Mouse (Mus musculus): ENCODE measurements around the gene Olfr910. TPM values are rescaled to one million over a fixed set of nuclear protein-coding genes. Genes with fewer than 3 reads are reported as not detected.

Olfr910 gene
- not detected in 2 replicates for polyA plus RNA-seq (2014; fragmentation: Nextera tagmentation; extraction: Ambion mirVana)

- H3K9me3 ChIP-seq (ENCODE audit: control insufficient read depth, low read length): no peaks in the 10 kb centered on the region
- ATAC-seq (ENCODE audit: low FRiP score) (no peak), DNase-seq (ENCODE audit: low spot score) (no peak)
- no peak within 1 kb of the TSS for H3K4me2 ChIP-seq (replicated peaks; ENCODE audit: low read depth, low read length)
- no peak within 1 kb of the TSS for H3K4me3 ChIP-seq (ENCODE audit: low read depth, low read length)
- no peaks in the 10 kb centered on the region for H3K36me3 ChIP-seq (ENCODE audit: control insufficient read depth, insufficient read depth, low read length)
- no peak within 1 kb of the TSS for H3K9ac ChIP-seq (ENCODE audit: low read depth, low read length)
- no peaks in the 10 kb centered on the region for H3K27me3 ChIP-seq (ENCODE audit: control insufficient read depth, insufficient read depth, low read length)
- H3K27ac ChIP-seq (ENCODE audit: low read depth, low read length): no peak within 1 kb of the TSS
- 87% methylated on average over 2 of the region's 2 CpGs for WGBS
- no peaks in the 10 kb centered on the region for H3K4me1 ChIP-seq (replicated peaks; ENCODE audit: control insufficient read depth, insufficient read depth, low read length)
These were observed at the start of gene Olfr910 for GRCm38 (mm10) chr9:38537549-38537948. Gene Olfr910 (plus strand): TSS chr9:38537849.

GRCm38 (mm10) chr9:38495501-38495900 lies 42.1 kb upstream of the Olfr910 start, which contains the start of gene Olfr907:
Gene Olfr907 (plus strand): TSS chr9:38495801.
- Histone ChIP-seq H3K36me3 (ENCODE audit: control insufficient read depth, insufficient read depth, low read length) (no peaks in the 10 kb centered on the region), H3K4me3 (ENCODE audit: low read depth, low read length) (no peak within 1 kb of the TSS), H3K9ac (ENCODE audit: low read depth, low read length) (no peak within 1 kb of the TSS), H3K4me2 (replicated peaks; ENCODE audit: low read depth, low read length) (no peak within 1 kb of the TSS), H3K4me1 (replicated peaks; ENCODE audit: control insufficient read depth, insufficient read depth, low read length) (no peaks in the 10 kb centered on the region), H3K27ac (ENCODE audit: low read depth, low read length) (no peak within 1 kb of the TSS), H3K9me3 (ENCODE audit: control insufficient read depth, low read length) (no peaks in the 10 kb centered on the region), H3K27me3 (ENCODE audit: control insufficient read depth, insufficient read depth, low read length) (no peaks in the 10 kb centered on the region)
- WGBS: 86% methylated on average over 2 of the region's 2 CpGs
- ATAC-seq (ENCODE audit: low FRiP score): no peak
- no peak for DNase-seq (ENCODE audit: low spot score)

- Histone ChIP-seq H3K9me3 (ENCODE audit: control insufficient read depth, low read length) (no peaks in the 10 kb centered on the region), H3K4me3 (ENCODE audit: low read depth, low read length) (no peak overlapping the region), H3K36me3 (ENCODE audit: control insufficient read depth, insufficient read depth, low read length) (no peaks in the 10 kb centered on the region), H3K4me2 (replicated peaks; ENCODE audit: low read depth, low read length) (no peak overlapping the region), H3K27ac (ENCODE audit: low read depth, low read length) (no peak overlapping the region), H3K9ac (ENCODE audit: low read depth, low read length) (no peak overlapping the region), H3K27me3 (ENCODE audit: control insufficient read depth, insufficient read depth, low read length) (no peaks in the 10 kb centered on the region), H3K4me1 (replicated peaks; ENCODE audit: control insufficient read depth, insufficient read depth, low read length) (no peaks in the 10 kb centered on the region)
- ATAC-seq (ENCODE audit: low FRiP score) (no peak), DNase-seq (ENCODE audit: low spot score) (no peak)
- WGBS: 72% methylated on average over 2 of the region's 2 CpGs
These were observed 25.3 kb upstream of the Olfr910 start for GRCm38 (mm10) chr9:38512353-38512752.

GRCm38 (mm10) chr9:38521280-38521679 lies 16.4 kb upstream of the Olfr910 start, which contains the start of gene Olfr911-ps1:
Gene Olfr911-ps1 (plus strand): TSS chr9:38521580.
- no peaks in the 10 kb centered on the region for H3K27me3 ChIP-seq (ENCODE audit: control insufficient read depth, insufficient read depth, low read length)
- no peak within 1 kb of the TSS for H3K9ac ChIP-seq (ENCODE audit: low read depth, low read length)
- no peak within 1 kb of the TSS for H3K27ac ChIP-seq (ENCODE audit: low read depth, low read length)
- H3K36me3 ChIP-seq (ENCODE audit: control insufficient read depth, insufficient read depth, low read length): no peaks in the 10 kb centered on the region
- H3K4me2 ChIP-seq (replicated peaks; ENCODE audit: low read depth, low read length): no peak within 1 kb of the TSS
- no peak for DNase-seq (ENCODE audit: low spot score)
- ATAC-seq (ENCODE audit: low FRiP score): no peak
- WGBS: 81% methylated on average over 1 of the region's 1 CpGs
- H3K9me3 ChIP-seq (ENCODE audit: control insufficient read depth, low read length): no peaks in the 10 kb centered on the region
- no peak within 1 kb of the TSS for H3K4me3 ChIP-seq (ENCODE audit: low read depth, low read length)
- no peaks in the 10 kb centered on the region for H3K4me1 ChIP-seq (replicated peaks; ENCODE audit: control insufficient read depth, insufficient read depth, low read length)

GRCm38 (mm10) chr9:38579878-38580277 lies 42.2 kb downstream of the Olfr910 start, which contains the start of gene Olfr912:
Gene Olfr912 (plus strand): TSS chr9:38580178.
- Histone ChIP-seq H3K4me1 (replicated peaks; ENCODE audit: control insufficient read depth, insufficient read depth, low read length) (no peaks in the 10 kb centered on the region), H3K4me2 (replicated peaks; ENCODE audit: low read depth, low read length) (no peak within 1 kb of the TSS), H3K27me3 (ENCODE audit: control insufficient read depth, insufficient read depth, low read length) (no peaks in the 10 kb centered on the region), H3K9ac (ENCODE audit: low read depth, low read length) (no peak within 1 kb of the TSS), H3K36me3 (ENCODE audit: control insufficient read depth, insufficient read depth, low read length) (no peaks in the 10 kb centered on the region), H3K4me3 (ENCODE audit: low read depth, low read length) (no peak within 1 kb of the TSS), H3K9me3 (ENCODE audit: control insufficient read depth, low read length) (no peaks in the 10 kb centered on the region), H3K27ac (ENCODE audit: low read depth, low read length) (no peak within 1 kb of the TSS)
- ATAC-seq (ENCODE audit: low FRiP score) (no peak), DNase-seq (ENCODE audit: low spot score) (no peak)
- 74% methylated on average over 1 of the region's 1 CpGs for WGBS

Other genes with a start within 250 kb of the Olfr910 start
- not detected in 2 replicates for gene Olfr896-ps1, start 246.7 kb upstream of the Olfr910 start, polyA plus RNA-seq (2014; fragmentation: Nextera tagmentation; extraction: Ambion mirVana)
- gene Olfr25, start 208.8 kb upstream of the Olfr910 start, polyA plus RNA-seq (2014; fragmentation: Nextera tagmentation; extraction: Ambion mirVana): not detected in 2 replicates
- not detected in 2 replicates for gene Olfr898, start 189.4 kb upstream of the Olfr910 start, polyA plus RNA-seq (2014; fragmentation: Nextera tagmentation; extraction: Ambion mirVana)
- not detected in 2 replicates for gene Olfr250, start 171.0 kb upstream of the Olfr910 start, polyA plus RNA-seq (2014; fragmentation: Nextera tagmentation; extraction: Ambion mirVana)
- not detected in 2 replicates for gene Olfr251, start 160.8 kb upstream of the Olfr910 start, polyA plus RNA-seq (2014; fragmentation: Nextera tagmentation; extraction: Ambion mirVana)
- gene Olfr147, start 136.2 kb upstream of the Olfr910 start, polyA plus RNA-seq (2014; fragmentation: Nextera tagmentation; extraction: Ambion mirVana): not detected in 2 replicates
- gene Olfr901, start 108.4 kb upstream of the Olfr910 start, polyA plus RNA-seq (2014; fragmentation: Nextera tagmentation; extraction: Ambion mirVana): not detected in 2 replicates
- gene Olfr902, start 90.2 kb upstream of the Olfr910 start, polyA plus RNA-seq (2014; fragmentation: Nextera tagmentation; extraction: Ambion mirVana): not detected in 2 replicates
- gene Olfr904, start 74.7 kb upstream of the Olfr910 start, polyA plus RNA-seq (2014; fragmentation: Nextera tagmentation; extraction: Ambion mirVana): not detected in 2 replicates
- gene Olfr905, start 66.7 kb upstream of the Olfr910 start, polyA plus RNA-seq (2014; fragmentation: Nextera tagmentation; extraction: Ambion mirVana): not detected in 2 replicates
- not detected in 2 replicates for gene Olfr906, start 50.8 kb upstream of the Olfr910 start, polyA plus RNA-seq (2014; fragmentation: Nextera tagmentation; extraction: Ambion mirVana)
- gene Olfr907, start 42.0 kb upstream of the Olfr910 start, polyA plus RNA-seq (2014; fragmentation: Nextera tagmentation; extraction: Ambion mirVana): not detected in 2 replicates
- gene Olfr911-ps1, start 16.3 kb upstream of the Olfr910 start, polyA plus RNA-seq (2014; fragmentation: Nextera tagmentation; extraction: Ambion mirVana): not detected in 2 replicates
- not detected in 2 replicates for gene Olfr912, start 42.3 kb downstream of the Olfr910 start, polyA plus RNA-seq (2014; fragmentation: Nextera tagmentation; extraction: Ambion mirVana)
- not detected in 2 replicates for gene Olfr913, start 54.9 kb downstream of the Olfr910 start, polyA plus RNA-seq (2014; fragmentation: Nextera tagmentation; extraction: Ambion mirVana)
- not detected in 2 replicates for gene Olfr914, start 67.3 kb downstream of the Olfr910 start, polyA plus RNA-seq (2014; fragmentation: Nextera tagmentation; extraction: Ambion mirVana)
- gene Olfr916, start 122.0 kb downstream of the Olfr910 start, polyA plus RNA-seq (2014; fragmentation: Nextera tagmentation; extraction: Ambion mirVana): not detected in 2 replicates
- gene Olfr917, start 128.0 kb downstream of the Olfr910 start, polyA plus RNA-seq (2014; fragmentation: Nextera tagmentation; extraction: Ambion mirVana): not detected in 2 replicates
- gene Olfr918, start 136.8 kb downstream of the Olfr910 start, polyA plus RNA-seq (2014; fragmentation: Nextera tagmentation; extraction: Ambion mirVana): not detected in 2 replicates
- gene Olfr919, start 165.8 kb downstream of the Olfr910 start, polyA plus RNA-seq (2014; fragmentation: Nextera tagmentation; extraction: Ambion mirVana): not detected in 2 replicates
- gene Vwa5a, start 180.4 kb downstream of the Olfr910 start, polyA plus RNA-seq (2014; fragmentation: Nextera tagmentation; extraction: Ambion mirVana): 9.9 and 11.1 TPM in 2 replicates
- gene Olfr920, start 214.4 kb downstream of the Olfr910 start, polyA plus RNA-seq (2014; fragmentation: Nextera tagmentation; extraction: Ambion mirVana): 0.05 TPM in 1 of 2 replicates, not detected in the other
- not detected in 2 replicates for gene Olfr921, start 235.2 kb downstream of the Olfr910 start, polyA plus RNA-seq (2014; fragmentation: Nextera tagmentation; extraction: Ambion mirVana)